Mouse (Mus musculus) ovary, adult 10 weeks (tissue): ENCODE results near the gene Krt5. TPM values are rescaled to one million over a fixed set of nuclear protein-coding genes. Genes with fewer than 3 reads are reported as not detected.

Source experiments
- polyA plus RNA-seq: library from polyadenylated mRNA; stranded (reverse); fragments of 350-450 nt; fragmentation: Illumina TruSeq; extraction: RNeasy Lipid Tissue Mini Kit (QIAGEN cat#74804); gene quantifications from one replicate; pipeline ENCODE4 v1.2.3, GENCODE M21; 2014

Gene Krt5
- not detected for polyA plus RNA-seq

GRCm38 (mm10) chr15:101712720-101713119 is at the start of gene Krt5:
Gene Krt5, minus strand, starts transcription at chr15:101712898.

GRCm38 (mm10) chr15:101742711-101743110 is 30.0 kb upstream of the Krt5 start, which contains the start of gene Krt71:
Gene Krt71, minus strand, starts transcription at chr15:101743109.

DNA sequence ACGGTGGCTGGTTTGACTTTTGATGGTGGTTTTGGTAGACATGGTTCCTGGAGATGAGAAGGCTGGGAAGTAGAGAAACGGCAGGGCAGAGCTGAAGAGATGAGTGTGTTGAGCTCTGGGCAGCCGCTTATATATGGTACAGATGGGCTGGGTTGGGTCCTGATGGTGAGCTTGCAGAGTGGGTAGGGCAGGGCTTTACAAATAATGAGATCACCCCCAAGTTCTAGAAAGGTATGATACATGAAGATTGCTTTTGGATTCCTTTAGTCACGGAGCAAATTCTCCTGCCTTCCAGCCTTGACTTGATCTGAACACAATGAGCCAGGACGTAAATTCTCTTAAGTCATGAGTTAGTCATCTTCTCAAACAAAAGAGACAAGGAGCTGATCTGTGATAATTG is 18.5 kb downstream of the Krt5 start, which contains the start of gene Krt6a:
TSS of gene Krt6a (minus strand) at position 101 of the 400 bp plus-strand sequence.

DNA sequence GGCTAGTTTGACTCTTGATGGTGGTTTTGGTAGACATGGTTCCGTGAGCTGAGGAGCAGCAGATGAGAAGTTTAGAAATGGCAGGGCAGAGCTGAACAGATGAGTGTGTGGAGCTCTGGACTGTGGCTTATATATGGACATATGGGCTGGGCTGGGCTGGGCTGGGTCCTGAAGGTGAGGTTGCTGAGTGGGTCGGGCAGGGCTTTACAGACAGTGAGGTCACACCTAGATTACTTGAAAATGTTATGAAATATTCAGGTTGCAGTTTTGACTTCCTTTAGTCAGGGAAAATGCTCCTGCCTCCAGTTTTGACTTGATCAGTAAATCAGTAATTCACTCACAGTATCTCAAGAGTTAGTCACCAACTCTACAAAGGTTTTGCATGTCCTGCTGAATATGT is 32.5 kb downstream of the Krt5 start, which contains the start of gene Krt6b:
TSS of gene Krt6b (minus strand) at position 101 of the 400 bp plus-strand sequence.

Other genes starting within 250 kb of the Krt5 start
- not detected for gene Krt81, start 249.1 kb downstream of the Krt5 start, polyA plus RNA-seq
- not detected for gene Krt86, start 239.4 kb downstream of the Krt5 start, polyA plus RNA-seq
- gene Krt83, start 221.4 kb downstream of the Krt5 start, polyA plus RNA-seq, result not detected
- gene Gm49425, start 195.6 kb downstream of the Krt5 start, polyA plus RNA-seq, result not detected
- gene Krt84, start 180.1 kb downstream of the Krt5 start, polyA plus RNA-seq, result 1.2 TPM
- gene Krt82, start 162.2 kb downstream of the Krt5 start, polyA plus RNA-seq, result not detected
- gene Krt90, start 149.9 kb downstream of the Krt5 start, polyA plus RNA-seq, result not detected
- gene Krt75, start 139.0 kb downstream of the Krt5 start, polyA plus RNA-seq, result not detected
- not detected for gene Gm5414, start 84.7 kb downstream of the Krt5 start, polyA plus RNA-seq
- not detected for gene Gm5478, start 65.5 kb downstream of the Krt5 start, polyA plus RNA-seq
- not detected for gene Krt6b, start 32.6 kb downstream of the Krt5 start, polyA plus RNA-seq
- not detected for gene Krt6a, start 18.6 kb downstream of the Krt5 start, polyA plus RNA-seq
- not detected for gene Krt71, start 30.2 kb upstream of the Krt5 start, polyA plus RNA-seq
- not detected for gene Krt72, start 73.6 kb upstream of the Krt5 start, polyA plus RNA-seq
- 0.34 TPM for gene Krt73, start 89.4 kb upstream of the Krt5 start, polyA plus RNA-seq
- not detected for gene Krt2, start 105.3 kb upstream of the Krt5 start, polyA plus RNA-seq
- gene Krt1, start 137.9 kb upstream of the Krt5 start, polyA plus RNA-seq, result 0.23 TPM
- not detected for gene Krt77, start 156.8 kb upstream of the Krt5 start, polyA plus RNA-seq
- not detected for gene Krt76, start 180.0 kb upstream of the Krt5 start, polyA plus RNA-seq
- not detected for gene Krt4, start 211.8 kb upstream of the Krt5 start, polyA plus RNA-seq
- gene Krt79, start 227.4 kb upstream of the Krt5 start, polyA plus RNA-seq, result 0.48 TPM
- not detected for gene Krt78, start 241.4 kb upstream of the Krt5 start, polyA plus RNA-seq